Mouse (Mus musculus): ENCODE data around the gene Pawr. TPM values are rescaled to one million over a fixed set of nuclear protein-coding genes. Genes with fewer than 3 reads are reported as not detected.
A peak's percentile ranks its signal among the peaks of the same experiment; 100 is the strongest.

Pawr gene
- polyA plus RNA-seq, 1 experiment from 2014 or later, result 2.3 TPM

- ATAC-seq, result no peak
- Histone ChIP-seq H3K9ac (ENCODE audit: low read depth, low read length) (no peak overlapping the region), H3K4me2 (ENCODE audit: low read length) (no peak overlapping the region), H3K27me3 (replicated peaks; ENCODE audit: control insufficient read depth, insufficient read depth, low read length) (no peaks in the 10 kb centered on the region), H3K4me3 (ENCODE audit: low read length) (no peak overlapping the region), H3K9me3 (ENCODE audit: control insufficient read depth, low read length) (no peaks in the 10 kb centered on the region), H3K36me3 (ENCODE audit: control insufficient read depth, insufficient read depth, low read length) (no peaks in the 10 kb centered on the region), H3K27ac (ENCODE audit: low read depth, low read length) (no peak overlapping the region), H3K4me1 (ENCODE audit: control insufficient read depth, insufficient read depth, low read depth, low read length) (no peaks in the 10 kb centered on the region)
- 93% methylated on average over 4 of the region's 4 CpGs for WGBS
These were observed 44.4 kb downstream of the Pawr start for GRCm38 (mm10) chr10:108376366-108376765.

DNA sequence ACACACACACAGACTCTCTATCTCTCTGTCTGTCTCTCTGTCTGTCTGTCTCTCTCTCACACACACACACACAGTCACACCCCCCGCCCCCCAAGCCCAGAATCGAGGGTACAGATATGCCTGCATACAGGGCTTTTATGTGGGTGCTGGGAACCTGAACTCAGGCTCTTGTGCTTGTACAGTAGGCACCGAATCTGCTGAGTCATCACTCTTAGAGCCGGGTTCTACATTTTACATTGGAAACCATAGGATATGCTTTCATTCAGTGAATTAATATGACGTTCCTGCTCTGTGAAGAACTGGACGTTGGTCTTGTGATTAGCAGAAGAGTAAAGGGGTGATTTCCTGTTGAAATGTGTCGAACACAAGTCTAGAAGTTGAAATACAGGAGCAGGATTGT, 45.4 kb downstream of the Pawr start:
- H3K9ac ChIP-seq (ENCODE audit: low read depth, low read length), result no peak overlapping the region
- WGBS, result 95% methylated on average over 7 of the region's 7 CpGs
- H3K4me2 ChIP-seq (ENCODE audit: low read length), result no peak overlapping the region
- H3K9me3 ChIP-seq (ENCODE audit: control insufficient read depth, low read length), result no peaks in the 10 kb centered on the region
- H3K27ac ChIP-seq (ENCODE audit: low read depth, low read length), result no peak overlapping the region
- no peaks in the 10 kb centered on the region for H3K36me3 ChIP-seq (ENCODE audit: control insufficient read depth, insufficient read depth, low read length)
- no peak overlapping the region for H3K4me3 ChIP-seq (ENCODE audit: low read length)
- no peaks in the 10 kb centered on the region for H3K4me1 ChIP-seq (ENCODE audit: control insufficient read depth, insufficient read depth, low read depth, low read length)
- ATAC-seq, result no peak
- no peaks in the 10 kb centered on the region for H3K27me3 ChIP-seq (replicated peaks; ENCODE audit: control insufficient read depth, insufficient read depth, low read length)

GRCm38 (mm10) chr10:108378062-108378461, 46.1 kb downstream of the Pawr start:
- no peak for ATAC-seq
- Histone ChIP-seq H3K4me2 (ENCODE audit: low read length) (no peak overlapping the region), H3K9me3 (ENCODE audit: control insufficient read depth, low read length) (no peaks in the 10 kb centered on the region), H3K4me1 (ENCODE audit: control insufficient read depth, insufficient read depth, low read depth, low read length) (no peaks in the 10 kb centered on the region), H3K9ac (ENCODE audit: low read depth, low read length) (no peak overlapping the region), H3K27ac (ENCODE audit: low read depth, low read length) (no peak overlapping the region), H3K36me3 (ENCODE audit: control insufficient read depth, insufficient read depth, low read length) (no peaks in the 10 kb centered on the region), H3K4me3 (ENCODE audit: low read length) (no peak overlapping the region), H3K27me3 (replicated peaks; ENCODE audit: control insufficient read depth, insufficient read depth, low read length) (no peaks in the 10 kb centered on the region)
- 95% methylated on average over 6 of the region's 6 CpGs for WGBS

DNA sequence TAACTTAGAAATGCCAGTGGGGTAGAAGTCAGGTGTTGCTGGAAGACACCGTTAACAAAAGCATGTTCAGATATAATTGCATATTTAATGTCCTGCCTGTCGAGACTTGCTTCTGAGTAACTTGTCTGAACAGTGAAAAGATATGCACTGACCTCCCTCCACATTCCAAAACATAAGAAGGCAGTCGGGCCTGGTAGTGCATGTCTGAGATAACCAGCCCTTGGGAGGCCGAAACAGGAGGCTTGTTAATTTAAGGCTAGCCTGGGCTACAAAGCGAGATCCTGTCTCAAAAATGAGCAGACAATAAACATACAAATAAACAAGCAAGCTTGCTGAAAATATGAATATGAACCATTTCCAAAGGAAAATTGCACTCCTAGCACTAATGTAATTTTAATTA, 46.6 kb downstream of the Pawr start:
- Histone ChIP-seq H3K4me1 (ENCODE audit: control insufficient read depth, insufficient read depth, low read depth, low read length) (no peaks in the 10 kb centered on the region), H3K27ac (ENCODE audit: low read depth, low read length) (no peak overlapping the region), H3K36me3 (ENCODE audit: control insufficient read depth, insufficient read depth, low read length) (no peaks in the 10 kb centered on the region), H3K4me3 (ENCODE audit: low read length) (no peak overlapping the region), H3K27me3 (replicated peaks; ENCODE audit: control insufficient read depth, insufficient read depth, low read length) (no peaks in the 10 kb centered on the region), H3K4me2 (ENCODE audit: low read length) (no peak overlapping the region), H3K9ac (ENCODE audit: low read depth, low read length) (no peak overlapping the region), H3K9me3 (ENCODE audit: control insufficient read depth, low read length) (no peaks in the 10 kb centered on the region)
- no peak for ATAC-seq
- whole genome bisulfite sequencing, result 88% methylated on average over 5 of the region's 5 CpGs

DNA sequence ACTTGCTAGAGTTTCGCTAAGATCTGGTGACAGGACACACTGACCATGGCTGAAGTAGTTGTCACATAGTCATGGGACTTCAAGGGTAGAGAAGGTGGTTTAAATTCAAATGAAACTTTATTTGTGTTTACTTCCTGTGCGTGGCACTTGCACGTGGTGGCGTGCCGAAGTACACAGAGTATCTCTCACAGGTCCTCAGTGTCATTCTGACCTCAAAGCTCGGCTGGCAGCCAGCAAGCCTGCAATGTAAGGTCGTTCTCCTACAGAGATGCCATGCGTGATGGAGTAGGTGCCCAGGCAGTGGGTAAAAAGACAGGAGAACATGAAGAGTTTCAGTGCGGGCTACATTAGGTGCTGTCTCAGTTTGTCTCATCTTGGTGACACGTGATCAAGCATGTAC, 48.8 kb downstream of the Pawr start:
- no peak overlapping the region for H3K4me2 ChIP-seq (ENCODE audit: low read length)

DNA sequence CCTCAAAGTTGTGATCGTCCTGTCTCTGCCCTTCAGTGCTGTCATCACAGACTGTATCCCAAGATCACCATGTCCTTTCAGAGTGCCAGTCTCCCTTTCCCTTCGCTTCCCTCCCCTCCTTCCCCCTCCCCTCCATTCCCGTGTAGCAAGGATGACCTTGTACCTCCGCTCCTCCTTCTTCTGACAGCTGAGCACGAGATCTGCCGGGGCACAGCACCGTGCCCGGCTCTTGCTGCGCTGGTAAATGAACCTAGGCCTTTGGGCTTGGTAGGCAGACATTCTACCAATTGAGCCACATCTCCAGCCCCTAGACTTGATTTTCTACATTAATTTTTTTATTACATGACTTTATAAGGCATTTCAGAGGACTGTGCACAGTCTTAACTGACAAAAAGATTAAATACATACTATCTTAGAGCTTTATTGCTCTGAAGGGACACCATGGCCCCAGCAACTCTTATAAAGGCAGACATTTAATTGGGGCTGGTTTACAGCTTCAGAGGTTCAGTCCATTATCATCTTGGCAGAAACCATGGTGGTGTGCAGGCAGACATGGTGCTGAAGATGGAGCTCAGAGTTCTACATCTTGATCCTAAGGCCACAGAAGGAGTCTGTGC, 52.3 kb downstream of the Pawr start:
- H3K27ac ChIP-seq (ENCODE audit: low read depth, low read length), result no peak overlapping the region
- no peaks in the 10 kb centered on the region for H3K9me3 ChIP-seq (ENCODE audit: control insufficient read depth, low read length)
- no peaks in the 10 kb centered on the region for H3K27me3 ChIP-seq (replicated peaks; ENCODE audit: control insufficient read depth, insufficient read depth, low read length)
- H3K4me3 ChIP-seq (ENCODE audit: low read length), result no peak overlapping the region
- no peak for ATAC-seq
- no peaks in the 10 kb centered on the region for H3K36me3 ChIP-seq (ENCODE audit: control insufficient read depth, insufficient read depth, low read length)
- H3K4me2 ChIP-seq (ENCODE audit: low read length), result no peak overlapping the region
- peaks cover 4% of the 10 kb centered on the region; the same call in 1 of the 2 replicates for H3K4me1 ChIP-seq (ENCODE audit: control insufficient read depth, insufficient read depth, low read depth, low read length)
- H3K9ac ChIP-seq (ENCODE audit: low read depth, low read length), result no peak overlapping the region
- 87% methylated on average over 9 of the region's 9 CpGs for WGBS

More for the DNA sequence above, 48.8 kb downstream of the Pawr start:
- H3K27ac ChIP-seq (ENCODE audit: low read depth, low read length), result no peak overlapping the region
- no peak overlapping the region for H3K9ac ChIP-seq (ENCODE audit: low read depth, low read length)
- WGBS, result 91% methylated on average over 10 of the region's 10 CpGs
- H3K9me3 ChIP-seq (ENCODE audit: control insufficient read depth, low read length), result no peaks in the 10 kb centered on the region
- H3K4me1 ChIP-seq (ENCODE audit: control insufficient read depth, insufficient read depth, low read depth, low read length), result peaks cover 3% of the 10 kb centered on the region; the same call in 1 of the 2 replicates
- H3K36me3 ChIP-seq (ENCODE audit: control insufficient read depth, insufficient read depth, low read length), result no peaks in the 10 kb centered on the region
- H3K4me3 ChIP-seq (ENCODE audit: low read length), result no peak overlapping the region
- no peak for ATAC-seq
- H3K27me3 ChIP-seq (replicated peaks; ENCODE audit: control insufficient read depth, insufficient read depth, low read length), result no peaks in the 10 kb centered on the region

GRCm38 (mm10) chr10:108385480-108385955, 53.6 kb downstream of the Pawr start:
- Histone ChIP-seq H3K4me2 (ENCODE audit: low read length) (no peak overlapping the region), H3K27ac (ENCODE audit: low read depth, low read length) (no peak overlapping the region), H3K4me1 (ENCODE audit: control insufficient read depth, insufficient read depth, low read depth, low read length) (peaks cover 4% of the 10 kb centered on the region; the same call in 1 of the 2 replicates), H3K4me3 (ENCODE audit: low read length) (no peak overlapping the region), H3K9me3 (ENCODE audit: control insufficient read depth, low read length) (no peaks in the 10 kb centered on the region), H3K9ac (ENCODE audit: low read depth, low read length) (no peak overlapping the region), H3K36me3 (ENCODE audit: control insufficient read depth, insufficient read depth, low read length) (no peaks in the 10 kb centered on the region), H3K27me3 (replicated peaks; ENCODE audit: control insufficient read depth, insufficient read depth, low read length) (no peaks in the 10 kb centered on the region)
- 40% methylated on average over 5 of the region's 5 CpGs for WGBS
- peak; percentile 48; the same call in 1 of the 2 replicates for ATAC-seq

- Histone ChIP-seq H3K27me3 (replicated peaks; ENCODE audit: control insufficient read depth, insufficient read depth, low read length) (no peaks in the 10 kb centered on the region), H3K36me3 (ENCODE audit: control insufficient read depth, insufficient read depth, low read length) (no peaks in the 10 kb centered on the region), H3K27ac (ENCODE audit: low read depth, low read length) (no peak overlapping the region), H3K4me2 (ENCODE audit: low read length) (no peak overlapping the region), H3K9ac (ENCODE audit: low read depth, low read length) (no peak overlapping the region), H3K4me1 (ENCODE audit: control insufficient read depth, insufficient read depth, low read depth, low read length) (peaks cover 4% of the 10 kb centered on the region; the same call in 1 of the 2 replicates), H3K9me3 (ENCODE audit: control insufficient read depth, low read length) (no peaks in the 10 kb centered on the region), H3K4me3 (ENCODE audit: low read length) (no peak overlapping the region)
- WGBS, result 81% methylated on average over 8 of the region's 8 CpGs
- no peak for ATAC-seq
These were observed 56.5 kb downstream of the Pawr start for GRCm38 (mm10) chr10:108388410-108388915.

DNA sequence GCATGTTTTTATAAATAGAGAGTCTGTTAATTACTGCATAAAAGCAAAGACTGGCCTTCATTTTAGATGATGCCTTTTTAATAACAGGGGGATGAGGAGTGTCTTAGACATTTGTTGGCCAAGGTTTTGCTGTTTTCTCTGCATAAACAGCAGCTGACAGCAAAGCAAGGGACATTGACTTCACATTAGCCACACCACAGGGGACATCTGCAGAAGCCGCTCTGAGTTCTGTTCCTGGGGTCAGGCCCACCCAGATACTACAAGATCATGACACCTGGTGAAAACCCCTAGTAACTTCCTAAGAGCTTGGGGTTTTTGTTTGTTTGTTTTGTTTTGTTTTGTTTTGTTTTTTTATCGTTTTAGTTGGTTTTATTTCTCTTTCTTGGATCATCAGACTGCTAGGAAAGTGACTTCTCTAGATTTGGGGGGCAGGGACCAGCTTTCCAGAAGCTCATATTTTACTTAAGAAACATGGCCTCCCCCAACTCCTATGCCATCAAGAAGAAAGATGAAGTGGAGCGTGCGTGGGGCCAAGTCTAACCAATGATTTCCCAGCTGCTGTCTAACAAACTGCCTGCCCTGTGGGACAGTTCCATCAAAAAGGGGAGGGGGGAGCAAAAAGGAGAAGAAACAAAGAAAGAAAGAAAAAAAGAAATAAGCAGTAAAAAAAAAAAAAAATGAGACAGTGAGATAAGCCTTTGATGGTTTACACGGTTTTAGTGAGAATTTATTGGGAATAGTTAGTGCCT, 57.4 kb downstream of the Pawr start:
- no peak for ATAC-seq
- Histone ChIP-seq H3K27ac (ENCODE audit: low read depth, low read length) (no peak overlapping the region), H3K36me3 (ENCODE audit: control insufficient read depth, insufficient read depth, low read length) (no peaks in the 10 kb centered on the region), H3K9ac (ENCODE audit: low read depth, low read length) (no peak overlapping the region), H3K4me3 (ENCODE audit: low read length) (no peak overlapping the region), H3K4me1 (ENCODE audit: control insufficient read depth, insufficient read depth, low read depth, low read length) (peaks cover 4% of the 10 kb centered on the region; the same call in 1 of the 2 replicates), H3K27me3 (replicated peaks; ENCODE audit: control insufficient read depth, insufficient read depth, low read length) (no peaks in the 10 kb centered on the region), H3K9me3 (ENCODE audit: control insufficient read depth, low read length) (no peaks in the 10 kb centered on the region), H3K4me2 (ENCODE audit: low read length) (no peak overlapping the region)
- 32% methylated on average over 5 of the region's 5 CpGs for WGBS

All from hindbrain, embryonic 16.5 days (tissue).